Mouse (Mus musculus): ENCODE data around the gene Trp53inp2. TPM values are rescaled to one million over a fixed set of nuclear protein-coding genes. Genes with fewer than 3 reads are reported as not detected.

Trp53inp2 gene
- total RNA-seq (2021) (100 to 1,000 TPM; 221 to 429 TPM), polyA plus RNA-seq (2012; rRNA removed) (714 and 755 TPM in 2 replicates)
- long read RNA-seq, transcript Trp53inp2-205 (4 exons, 740 nt), result minor isoform, 7 of 92 reads
- long read RNA-seq, transcript Trp53inp2-201 (4 exons, 3,979 nt), result major isoform, 38 of 92 reads
- long read RNA-seq, partial matches to known transcripts, result 1 of 92 reads
- long read RNA-seq, other reads (novel, unspliced or antisense), result 46 of 92 reads

DNA sequence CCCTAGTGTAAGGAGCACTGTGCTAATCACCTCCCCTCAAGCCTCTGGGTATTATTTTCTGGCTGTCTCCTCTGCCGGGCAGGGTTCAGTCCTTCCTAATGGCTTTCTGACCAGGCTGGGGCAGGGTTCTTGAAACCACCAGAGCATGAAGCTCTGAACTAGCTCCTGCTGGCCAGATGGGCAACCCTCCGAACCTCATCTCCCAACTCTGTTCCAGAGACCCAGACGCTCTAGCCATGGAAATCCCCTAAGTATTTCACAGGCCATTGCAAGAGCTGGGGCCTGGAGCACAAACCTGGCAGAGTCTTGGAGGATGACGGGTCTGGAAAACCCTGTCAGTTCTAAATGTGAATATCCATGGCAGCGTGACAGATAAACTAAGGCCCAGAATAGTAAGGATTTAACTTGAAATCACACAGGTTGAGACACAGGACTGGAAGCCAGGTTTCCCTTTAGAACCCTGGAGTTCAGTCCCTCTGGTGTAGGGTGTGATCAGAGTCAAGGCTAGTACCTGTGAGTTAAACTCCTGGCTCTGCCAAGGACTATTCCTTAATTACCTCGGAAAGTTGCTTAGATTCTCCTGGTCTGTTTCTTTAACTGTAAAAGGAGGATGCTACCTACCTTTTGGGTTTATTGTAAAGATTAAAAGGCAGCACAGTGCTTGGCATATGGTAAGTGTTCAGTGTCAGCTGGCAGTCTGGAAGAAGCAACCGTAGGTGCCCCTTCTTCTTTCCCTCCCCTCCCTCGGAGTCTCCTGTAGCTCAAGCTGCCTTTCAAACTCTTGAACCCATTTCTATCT is at the start of gene Trp53inp2:
TSS of gene Trp53inp2 (plus strand) at position 799 of the 799 bp plus-strand sequence.
- DNase-seq, result no peak

DNA sequence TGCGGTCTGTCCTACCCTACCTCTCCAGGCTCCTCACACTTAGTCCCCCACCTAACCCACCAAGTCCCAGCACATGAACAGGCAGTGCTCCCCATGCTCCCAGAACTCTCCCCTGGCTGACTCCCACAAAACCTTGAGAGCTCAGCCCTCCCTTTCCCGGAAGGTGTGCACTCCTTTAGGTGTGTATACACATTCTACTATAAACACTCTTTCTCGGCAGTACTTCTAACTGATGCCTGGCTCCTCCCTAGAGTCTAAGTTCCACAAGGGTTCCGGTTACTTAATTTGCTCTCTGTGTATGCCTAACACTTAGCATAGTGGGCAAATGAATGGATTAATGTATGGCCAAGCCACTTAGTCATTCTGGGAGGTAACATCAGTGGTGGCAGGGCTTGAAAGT is 49.5 kb upstream of the Trp53inp2 start:
- no peak for DNase-seq

DNA sequence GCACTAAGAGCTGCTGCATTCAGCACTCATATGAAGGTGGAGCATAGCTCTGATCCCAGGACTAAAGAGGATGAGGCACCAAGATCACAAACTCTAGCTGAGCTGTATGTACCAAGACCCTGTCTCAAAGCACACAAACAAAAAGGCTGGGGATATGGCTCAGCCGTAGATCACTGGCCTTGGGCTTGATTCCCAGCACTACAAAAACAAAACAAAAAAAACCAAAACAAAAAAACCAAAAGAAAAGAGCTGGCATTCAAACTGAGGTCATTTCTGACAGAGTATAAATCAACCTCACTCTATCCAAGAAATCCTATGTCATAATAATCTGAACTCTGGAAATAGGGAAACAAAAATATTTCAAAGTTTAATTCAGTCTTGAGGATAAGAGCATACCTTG is 47.4 kb upstream of the Trp53inp2 start:
- peak; percentile 66 for DNase-seq

DNA sequence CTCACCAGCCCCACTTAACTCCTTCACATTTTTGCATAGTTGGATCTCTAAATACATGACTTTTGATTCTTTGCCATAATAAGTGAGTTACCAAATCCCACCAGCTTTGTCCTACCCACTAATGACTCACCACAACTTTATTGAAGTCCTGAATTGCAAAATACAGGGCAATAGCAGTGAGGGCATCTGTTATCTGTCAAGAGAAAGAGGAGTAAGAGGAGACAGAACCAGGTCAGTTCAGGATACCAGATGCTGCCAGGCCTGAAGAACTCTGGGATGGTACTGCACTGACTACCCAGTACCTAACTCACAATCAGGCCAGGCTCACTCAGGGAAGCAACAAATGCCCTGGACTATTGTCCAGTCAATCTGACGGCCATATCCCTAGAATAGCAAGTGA is 45.6 kb upstream of the Trp53inp2 start:
- peak; percentile 72 for DNase-seq

DNA sequence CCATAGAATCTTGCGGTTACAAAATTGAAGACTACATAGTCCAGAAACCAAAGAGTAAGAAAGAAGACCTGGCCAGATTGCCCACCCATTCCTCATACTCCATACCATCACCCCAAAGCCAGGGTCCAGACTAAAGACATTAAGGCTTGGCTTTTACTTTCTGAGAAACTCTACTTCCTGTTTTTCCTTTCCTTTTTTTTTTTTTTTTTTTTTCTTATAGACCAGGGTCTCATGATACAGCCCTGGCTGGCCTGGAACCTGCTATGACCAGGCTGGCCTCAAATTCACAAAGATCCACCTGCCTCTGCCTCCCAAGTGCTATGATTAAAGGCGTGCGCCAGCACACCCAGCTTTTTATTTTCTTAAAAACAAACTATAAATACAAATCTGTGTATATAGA is 44.6 kb upstream of the Trp53inp2 start:
- no peak for DNase-seq

DNA sequence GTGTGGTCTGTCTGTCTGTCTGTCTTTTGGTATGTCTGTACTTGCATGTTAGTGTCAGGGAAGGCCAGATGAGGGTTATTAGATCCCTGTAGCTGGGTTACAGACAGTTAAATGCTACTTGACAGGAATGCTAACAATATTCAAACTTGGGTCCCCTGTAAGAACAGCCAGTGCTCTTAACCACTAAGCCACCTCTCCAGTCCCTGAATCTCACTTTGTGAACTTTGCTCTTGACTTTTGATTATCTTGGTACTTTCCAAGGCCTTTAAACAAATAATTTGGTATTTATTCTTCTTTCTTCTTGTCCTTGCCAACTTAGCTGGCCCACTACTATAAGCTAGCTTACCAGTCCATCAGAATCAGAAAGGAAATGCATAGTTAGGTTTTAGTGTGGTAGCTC is 40.7 kb upstream of the Trp53inp2 start:
- no peak for DNase-seq

DNA sequence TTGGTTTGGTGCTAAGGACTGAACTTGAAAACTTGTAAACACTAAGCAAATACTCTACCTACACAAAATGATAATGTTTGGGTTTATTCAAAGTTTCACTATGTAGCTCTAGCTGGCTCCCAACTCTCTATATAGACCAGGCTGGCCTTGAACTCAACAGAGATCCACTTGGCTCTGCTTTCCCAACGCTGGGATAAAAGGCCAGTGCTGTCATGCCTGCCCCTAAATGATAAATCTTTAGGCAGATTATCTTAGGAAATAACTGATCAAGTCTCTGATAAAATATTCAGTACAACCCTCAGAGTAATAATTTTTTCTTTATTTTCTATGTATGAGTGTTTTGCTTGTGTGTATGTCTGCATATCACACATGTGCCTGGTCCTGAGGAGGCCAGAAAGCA is 34.2 kb upstream of the Trp53inp2 start:
- peak; percentile 54 for DNase-seq

DNA sequence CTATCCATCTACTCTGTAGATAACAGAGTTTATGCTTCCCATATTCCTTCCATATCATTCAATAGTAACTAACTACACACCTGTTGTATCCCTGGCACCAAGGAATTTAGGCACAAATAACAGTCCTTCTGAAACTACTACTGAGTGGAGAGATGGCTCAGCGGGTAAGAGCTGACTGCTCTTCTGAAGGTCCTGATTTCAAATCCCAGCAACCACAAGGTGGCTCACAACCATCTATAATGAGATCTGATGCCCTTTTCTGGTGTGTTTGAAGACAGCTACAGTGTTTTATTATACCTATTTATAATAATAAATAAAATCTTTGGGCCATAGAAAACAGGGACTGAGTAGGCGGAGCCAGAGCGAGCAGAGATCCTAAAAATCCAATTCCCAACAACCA is 26.5 kb upstream of the Trp53inp2 start:
- DNase-seq, result no peak

DNA sequence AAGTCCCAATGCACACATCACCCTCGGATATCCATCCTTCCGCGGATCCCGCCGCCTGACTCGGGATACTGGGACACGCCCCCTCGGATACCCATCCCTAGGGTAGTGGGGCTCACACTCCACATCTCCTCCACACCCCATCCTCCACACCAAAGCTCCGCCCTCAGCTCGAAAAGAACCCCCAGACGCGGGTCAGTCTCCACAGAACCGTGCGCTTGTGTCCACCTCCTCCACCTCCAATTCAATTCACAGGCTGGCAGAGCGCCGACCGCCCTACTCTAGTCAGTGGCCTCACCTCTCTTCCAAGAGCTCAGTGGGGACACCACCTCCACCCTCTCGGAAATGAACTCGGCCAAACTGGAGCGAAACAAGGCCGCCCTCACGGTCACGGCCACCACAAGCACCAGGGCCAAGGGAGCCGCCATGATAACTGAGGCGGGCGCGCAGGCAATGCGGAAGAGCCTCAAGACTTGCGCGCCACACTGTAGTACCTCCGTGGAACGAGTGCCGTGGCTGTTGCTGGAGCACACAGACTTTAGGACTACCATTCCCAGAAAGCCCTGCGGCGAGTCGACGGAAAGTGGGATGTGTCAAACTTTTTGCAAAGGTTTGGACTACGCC is 23.8 kb upstream of the Trp53inp2 start, which contains the start of gene Pigu:
TSS of gene Pigu (minus strand) at position 460 of the 621 bp plus-strand sequence.
- DNase-seq, result peak; percentile 95

DNA sequence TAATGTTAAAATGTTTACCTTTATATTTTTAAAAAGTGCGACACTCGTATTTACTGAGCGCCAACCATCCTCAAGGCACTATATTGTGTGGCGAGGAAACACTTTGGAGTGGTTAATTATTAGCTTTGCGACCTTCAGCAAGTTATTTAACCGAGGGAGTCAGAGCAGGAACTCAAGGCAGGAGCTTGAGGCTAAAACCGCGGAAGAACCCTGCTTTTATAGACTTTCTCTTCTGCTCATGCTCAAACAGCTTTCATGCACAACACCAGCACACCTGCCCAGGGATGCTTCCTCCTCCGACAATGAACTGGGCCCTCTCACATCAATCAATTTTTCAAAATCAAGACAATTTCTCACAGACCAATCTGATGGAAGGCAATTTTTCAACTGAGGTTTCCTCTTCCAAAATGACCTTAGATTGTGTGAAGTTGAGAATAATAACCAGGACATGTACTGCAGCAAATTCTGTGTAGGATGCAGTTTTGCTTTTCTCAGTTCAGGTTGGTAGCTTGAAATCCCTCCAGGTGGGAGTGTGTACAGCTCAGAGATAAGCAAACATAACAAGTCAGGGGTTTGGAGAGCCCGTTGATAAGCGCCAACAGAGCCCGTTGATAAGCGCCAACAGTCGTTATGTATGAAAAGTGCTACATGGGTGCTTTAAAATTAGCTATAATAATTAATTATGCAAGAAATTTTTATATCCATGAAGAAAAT is 23.0 kb upstream of the Trp53inp2 start:
- no peak for DNase-seq

DNA sequence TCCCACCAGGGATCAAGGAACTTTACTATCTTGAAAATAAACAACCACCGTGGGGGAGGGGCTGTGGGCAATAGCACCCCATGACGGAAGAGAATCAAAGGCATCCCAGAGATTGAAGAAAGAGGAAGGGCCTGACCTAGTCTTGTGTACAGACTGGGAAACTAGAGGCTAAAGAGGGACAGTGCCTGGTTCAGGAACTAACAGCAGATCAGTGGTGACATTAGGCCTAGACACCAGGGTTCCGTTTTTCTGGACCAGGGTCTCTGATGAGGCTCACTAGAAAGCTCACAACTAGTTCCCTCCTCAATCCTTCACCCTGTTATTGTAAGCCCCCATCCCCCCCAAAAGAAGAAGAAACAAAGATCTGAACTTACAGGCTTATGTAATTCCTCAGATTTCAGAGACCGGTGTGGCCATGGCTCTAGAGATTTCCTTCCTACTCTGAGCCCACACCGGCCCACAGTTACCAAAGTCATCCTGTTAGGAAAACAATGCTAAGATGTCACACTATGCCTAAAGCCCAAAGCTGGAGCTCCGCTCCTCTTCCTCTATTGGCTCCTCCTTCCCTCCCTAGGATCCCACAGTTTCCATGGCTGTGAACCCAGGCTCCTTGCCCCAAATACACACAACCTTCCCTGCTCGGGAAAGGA is 13.1 kb upstream of the Trp53inp2 start:
- DNase-seq, result no peak

DNA sequence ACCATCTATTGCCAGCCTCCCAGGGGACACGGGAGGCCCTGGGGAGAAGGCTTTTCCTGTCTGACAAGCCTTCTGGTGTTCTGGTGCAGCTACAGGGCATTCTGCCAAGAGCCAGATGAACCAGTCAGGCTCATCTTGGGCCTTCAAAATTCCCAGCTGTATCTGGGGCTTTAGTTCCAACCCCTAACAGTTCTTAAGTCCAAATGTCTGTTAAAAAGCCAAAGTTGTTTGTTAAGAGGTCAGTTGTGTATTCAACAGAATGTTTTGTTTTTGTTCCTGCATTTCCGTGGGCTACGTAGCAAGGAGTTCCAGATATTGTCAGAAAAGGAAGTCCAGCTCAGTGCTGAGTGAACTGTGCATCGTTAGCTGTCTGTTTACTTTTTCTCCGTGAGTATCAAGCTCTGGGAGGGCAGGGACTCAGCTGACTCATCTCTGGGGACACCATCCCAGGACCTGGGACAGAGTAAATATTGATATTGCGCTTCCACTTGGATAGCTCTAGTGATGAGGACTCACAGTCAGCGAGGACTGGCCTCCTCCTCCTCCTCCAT is 11.5 kb upstream of the Trp53inp2 start:
- no peak for DNase-seq

DNA sequence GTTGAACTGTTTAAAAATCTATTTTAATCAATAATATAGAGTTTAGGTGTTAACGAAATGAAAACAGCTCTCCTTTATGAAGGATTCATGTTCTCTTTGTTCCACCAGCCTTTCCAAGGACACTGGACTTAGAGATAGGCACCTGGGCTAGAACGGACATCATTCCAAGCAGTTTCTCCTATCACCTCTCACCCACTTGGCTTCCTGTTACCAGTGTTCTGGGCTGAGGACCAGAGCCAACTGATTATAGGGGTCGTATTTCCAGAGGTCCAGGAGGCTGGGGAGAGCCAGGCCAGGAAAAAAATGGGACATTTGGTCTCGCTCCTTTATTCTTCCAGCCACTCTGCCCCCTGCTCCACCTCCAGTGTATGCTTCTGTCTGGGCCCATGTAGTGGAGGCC is 8.4 kb upstream of the Trp53inp2 start:
- no peak for DNase-seq

DNA sequence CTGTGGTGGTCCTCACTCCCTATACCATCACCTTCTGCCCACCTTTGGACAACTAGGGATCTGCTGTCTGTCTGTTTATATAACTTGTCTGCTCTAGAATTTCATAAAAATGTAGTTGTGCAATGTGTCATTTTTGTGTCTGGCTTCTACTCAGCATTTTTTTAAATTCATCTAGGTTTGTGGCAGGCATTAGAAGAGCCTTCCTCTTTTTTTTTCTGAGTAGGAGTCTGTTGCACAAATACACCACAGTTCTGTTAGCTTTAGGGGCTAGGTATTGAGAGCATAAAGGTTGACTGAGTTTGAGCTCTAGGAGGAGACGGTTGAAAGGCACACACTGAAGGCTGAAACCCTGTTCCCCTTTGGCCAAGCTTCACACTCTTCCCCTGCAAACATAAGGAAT is 7.6 kb upstream of the Trp53inp2 start:
- DNase-seq, result no peak

DNA sequence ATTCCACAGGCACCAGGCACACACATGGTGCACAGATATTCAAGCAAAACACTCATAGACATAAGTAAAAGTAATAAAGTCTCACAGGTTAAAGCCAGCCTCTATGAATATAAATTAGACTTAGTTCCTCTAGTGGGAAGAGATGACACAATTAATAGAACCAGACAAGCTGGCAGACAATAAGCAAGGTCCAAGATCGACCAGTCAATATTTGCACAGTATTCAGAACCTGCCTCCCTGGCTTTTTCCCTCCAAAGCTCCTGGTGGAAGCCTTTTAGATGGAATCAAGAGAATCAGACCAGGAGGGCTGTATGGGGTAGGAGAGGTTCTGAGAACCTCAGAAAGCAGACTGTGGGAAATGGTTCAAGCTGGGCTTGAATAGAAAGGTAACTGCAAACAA is 7.0 kb upstream of the Trp53inp2 start:
- no peak for DNase-seq

DNA sequence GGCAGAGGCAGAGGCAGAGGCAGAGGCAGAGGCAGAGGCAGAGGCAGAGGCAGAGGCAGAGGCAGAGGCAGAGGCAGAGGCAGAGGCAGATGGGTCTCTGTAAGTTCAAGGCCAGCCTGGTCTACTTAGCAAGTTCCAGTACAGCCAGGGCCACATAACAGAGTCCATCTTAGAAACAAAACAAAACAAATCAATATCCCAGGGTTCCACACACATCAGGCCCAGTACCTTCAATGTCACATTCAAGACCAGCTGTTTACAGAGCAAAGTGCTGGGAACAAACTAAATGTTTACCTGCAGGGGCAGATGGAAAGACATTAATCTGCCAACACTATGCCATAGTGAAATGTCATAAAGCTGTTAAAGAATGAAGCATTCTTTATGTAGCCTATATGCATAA is 6.3 kb upstream of the Trp53inp2 start:
- no peak for DNase-seq

DNA sequence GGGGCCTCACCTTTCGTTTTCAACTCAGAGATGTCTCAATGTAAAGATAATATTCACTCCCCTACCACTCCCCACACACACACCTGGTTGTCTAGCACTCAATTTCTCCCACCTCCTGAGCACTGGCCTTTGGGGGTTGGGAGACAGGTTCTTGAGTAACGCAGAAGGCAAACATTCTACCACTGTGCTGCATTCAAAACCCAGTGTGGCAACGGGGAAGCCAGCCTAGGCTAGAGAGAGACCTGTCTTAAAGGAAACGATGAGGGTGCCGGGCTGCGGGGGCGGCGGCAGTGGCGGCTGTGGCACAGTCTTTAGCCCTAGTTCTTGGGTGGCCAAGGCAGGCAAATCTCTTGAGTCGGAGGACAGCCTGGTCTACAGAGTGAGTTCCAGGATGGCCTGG is 4.7 kb upstream of the Trp53inp2 start:
- no peak for DNase-seq

DNA sequence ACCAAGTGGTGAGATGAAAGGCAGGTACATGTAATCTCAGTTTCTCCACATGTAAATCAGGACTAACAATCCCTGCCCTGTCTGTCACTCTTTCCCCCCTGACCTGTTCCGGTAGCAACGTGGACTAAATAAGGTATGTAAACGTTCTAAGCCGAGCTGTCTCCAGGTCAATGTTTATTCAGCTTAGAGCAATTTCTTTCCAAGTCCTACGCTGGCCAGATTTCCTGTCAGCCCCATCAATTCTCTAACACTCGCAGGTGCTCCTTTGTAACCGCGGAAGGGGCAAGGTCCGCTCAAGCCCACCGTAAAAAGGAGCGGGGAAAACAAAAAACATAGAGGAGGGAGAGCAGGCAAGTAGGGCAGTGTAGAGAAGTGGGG is 190 bp downstream of the Trp53inp2 start:
- no peak for DNase-seq

DNA sequence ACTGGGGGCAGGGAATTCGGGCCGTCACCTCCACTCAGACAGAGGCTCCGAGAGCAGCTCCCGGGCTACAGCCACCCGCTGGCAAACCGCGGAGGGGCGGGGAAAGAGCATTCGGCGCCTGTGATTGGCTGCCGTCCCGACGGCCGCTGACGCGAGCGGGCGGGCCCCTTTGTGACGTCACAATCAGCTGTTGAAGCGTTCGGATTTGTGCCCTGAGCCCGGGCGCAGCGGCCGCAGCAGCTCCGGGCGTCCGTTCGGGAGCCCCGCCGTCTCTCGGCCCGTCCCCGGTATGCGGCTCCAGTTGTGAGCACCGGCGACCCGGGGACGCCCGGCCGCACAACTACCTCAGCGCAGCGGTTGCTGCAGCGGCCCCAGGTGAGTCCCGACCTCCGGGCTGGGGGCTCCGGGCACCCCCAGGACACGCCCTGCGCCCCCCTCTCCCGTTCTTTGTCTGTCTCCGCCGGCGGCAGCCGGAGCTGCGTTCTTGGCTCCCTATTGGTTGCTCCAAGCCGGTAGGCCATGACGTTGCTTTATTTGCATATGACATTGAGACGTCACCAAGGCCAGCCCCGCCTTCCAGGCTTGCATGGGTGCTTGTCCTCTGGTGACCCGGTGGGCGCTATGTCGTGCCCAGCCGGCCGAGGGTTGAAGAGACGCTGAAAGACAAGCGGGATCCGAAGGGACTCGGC is 928 bp downstream of the Trp53inp2 start:
- DNase-seq, result peak; percentile 98

DNA sequence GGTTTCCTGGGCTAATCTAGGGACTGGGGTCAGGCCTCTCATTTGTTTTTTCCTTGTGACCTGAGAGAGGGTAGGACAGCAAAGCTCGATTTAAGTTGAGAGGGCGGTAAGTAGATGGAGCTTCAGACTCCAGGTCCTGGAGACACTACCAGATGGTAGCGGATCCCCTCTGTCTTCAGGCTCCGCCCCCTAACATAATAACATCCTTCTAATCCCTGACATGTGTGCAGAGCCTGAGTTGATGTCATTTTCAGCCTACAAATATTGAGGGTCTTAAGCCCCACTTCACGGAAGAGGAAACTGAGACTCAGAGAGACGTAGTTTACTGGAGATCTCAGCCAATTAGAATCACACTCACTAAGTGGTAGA is 1.5 kb downstream of the Trp53inp2 start:
- DNase-seq, result no peak

DNA sequence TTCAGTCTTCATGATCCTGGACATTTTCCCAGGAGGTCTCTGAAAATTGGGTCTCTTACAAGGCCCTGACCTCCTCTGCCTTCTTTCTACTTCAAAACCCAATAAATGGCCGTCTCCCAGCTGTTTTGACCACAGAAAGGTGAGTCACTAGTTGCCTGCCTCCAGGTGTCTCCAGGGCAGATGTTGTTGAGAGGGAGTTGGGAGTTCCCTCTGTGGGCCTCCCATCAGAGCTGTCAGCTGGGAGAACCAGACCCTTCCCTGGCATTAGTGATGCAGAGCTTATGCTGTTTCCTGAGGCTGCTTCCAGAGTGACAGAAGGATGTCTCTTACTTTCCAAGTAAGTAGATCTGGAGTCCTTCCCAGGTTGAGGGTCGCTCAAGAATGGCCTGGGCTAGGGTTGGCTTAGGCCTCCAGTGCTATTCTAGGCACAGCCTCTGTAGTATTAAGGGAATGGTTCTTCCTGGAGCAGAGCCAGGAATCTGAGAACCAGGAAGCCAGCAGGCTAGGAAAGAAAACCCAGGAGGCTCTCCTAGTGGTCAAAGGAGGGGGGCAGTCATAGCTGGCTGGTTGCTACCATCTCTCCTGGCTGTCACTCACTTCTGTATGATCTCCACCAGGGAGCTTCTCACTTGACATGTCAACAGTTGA is 2.1 kb downstream of the Trp53inp2 start:
- peak; percentile 66 for DNase-seq
